Mouse (Mus musculus) embryonic facial prominence, embryonic 13.5 days (tissue): ENCODE measurements around the gene Flad1. TPM values are rescaled to one million over a fixed set of nuclear protein-coding genes. Genes with fewer than 3 reads are reported as not detected.
A peak's percentile ranks its signal among the peaks of the same experiment; 100 is the strongest.

Experiments used
- ATAC-seq: fragments of 200-750 bp; cut with Nextera tagmentation; 2 replicates; pipeline ENCODE4 v1.8.0; 2017; ENCODE audit warnings: low read depth; ENCODE audit not compliant: insufficient number of reproducible peaks, insufficient read depth, low FRiP score, low TSS enrichment
- H3K27ac ChIP-seq: fragments of 300-500 bp; sonication (generic); 2 replicates; pipeline ENCODE4 v1.5.1; 2015; ENCODE audit warnings: moderate library complexity, mild to moderate bottlenecking, inconsistent platforms
- H3K27me3 ChIP-seq: fragments of 300-500 bp; sonication (generic); 2 replicates; pipeline ENCODE4 v1.6.1; 2015; ENCODE audit warnings: mild to moderate bottlenecking, inconsistent platforms
- H3K36me3 ChIP-seq: fragments of 300-500 bp; sonication (generic); 2 replicates; pipeline ENCODE4 v1.6.1; 2015; ENCODE audit warnings: mild to moderate bottlenecking, inconsistent platforms
- H3K4me1 ChIP-seq: fragments of 300-500 bp; sonication (generic); 2 replicates; pipeline ENCODE4 v1.6.1; 2015; ENCODE audit warnings: inconsistent platforms
- H3K4me2 ChIP-seq: fragments of 300-500 bp; sonication (generic); 2 replicates; pipeline ENCODE4 v1.6.1; 2015; ENCODE audit warnings: moderate library complexity, mild to moderate bottlenecking, inconsistent platforms
- H3K4me3 ChIP-seq: fragments of 300-500 bp; sonication (generic); 2 replicates; pipeline ENCODE4 v1.5.1; 2015; ENCODE audit warnings: mild to moderate bottlenecking, inconsistent platforms
- H3K9ac ChIP-seq: fragments of 300-500 bp; sonication (generic); 2 replicates; pipeline ENCODE4 v1.6.1; 2015; ENCODE audit warnings: mild to moderate bottlenecking, inconsistent platforms
- H3K9me3 ChIP-seq: fragments of 300-500 bp; sonication (generic); 2 replicates; pipeline ENCODE4 v1.6.1; 2016; ENCODE audit warnings: inconsistent platforms
- WGBS: fragments of 180-500 bp; shearing (Covaris S2); methylation state at CpG from one replicate; pipeline ENCODE4 v1.1.7; 2015; ENCODE audit warnings: mixed read lengths; 5-methylcytosine and 5-hydroxymethylcytosine counted together
- polyA plus RNA-seq: library from polyadenylated mRNA; unstranded; fragments of >200 nt; fragmentation: Nextera tagmentation; extraction: Ambion mirVana; gene quantifications from 2 replicates; pipeline ENCODE4 v1.2.1, GENCODE M21; 2015

Gene Flad1
- polyA plus RNA-seq, 1 experiment from 2014 or later: 29.4 TPM

GRCm38 (mm10) chr3:89394006-89394893 lies 17.4 kb downstream of the Flad1 start, which contains the start of gene Zbtb7b:
Gene Zbtb7b (minus strand): TSS chr3:89394776.
- Histone ChIP-seq H3K4me2 (peak within 1 kb of the TSS; percentile 94), H3K36me3 (no peaks in the 10 kb centered on the region), H3K9me3 (no peaks in the 10 kb centered on the region), H3K9ac (peak within 1 kb of the TSS; percentile 70), H3K4me3 (peak within 1 kb of the TSS; percentile 56), H3K4me1 (peaks cover 57% of the 10 kb centered on the region), H3K27me3 (peaks cover 29% of the 10 kb centered on the region), H3K27ac (peak within 1 kb of the TSS; percentile 89)
- WGBS: under 1% methylated on average over 40 of the region's 42 CpGs
- peak; percentile 53 for ATAC-seq

DNA sequence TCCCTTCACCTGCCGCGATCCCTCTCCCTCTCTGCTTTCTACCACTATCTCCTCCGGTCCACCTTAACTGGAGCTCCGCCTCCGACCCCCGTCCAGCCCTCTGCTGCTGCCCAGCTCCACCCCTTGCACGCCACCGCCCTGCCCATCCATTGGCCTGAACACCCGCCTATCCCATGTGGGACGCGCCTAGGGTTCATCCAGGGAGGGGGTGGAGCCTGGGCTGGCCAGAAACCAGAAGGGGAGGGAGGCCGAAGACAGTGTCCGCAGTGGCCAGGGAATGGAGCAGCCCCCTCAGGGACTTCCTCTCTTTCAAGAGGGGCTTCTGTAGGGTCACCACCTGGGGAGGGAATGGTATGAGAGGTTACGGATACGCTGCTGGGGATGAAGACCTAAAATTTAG lies 18.1 kb downstream of the Flad1 start:
- Histone ChIP-seq H3K4me2 (peak overlapping the region; percentile 94), H3K27me3 (peaks cover 29% of the 10 kb centered on the region), H3K4me3 (peak overlapping the region; percentile 56), H3K9me3 (no peaks in the 10 kb centered on the region), H3K36me3 (no peaks in the 10 kb centered on the region), H3K27ac (peak overlapping the region; percentile 89), H3K9ac (peak overlapping the region; percentile 69), H3K4me1 (peaks cover 57% of the 10 kb centered on the region)
- ATAC-seq: peak; percentile 91
- under 1% methylated on average over 15 of the region's 15 CpGs for WGBS

- H3K4me1 ChIP-seq: peaks cover 59% of the 10 kb centered on the region
- peak overlapping the region; percentile 94 for H3K4me2 ChIP-seq
- ATAC-seq: no peak
- peak overlapping the region; percentile 68 for H3K9ac ChIP-seq
- H3K4me3 ChIP-seq: peak overlapping the region; percentile 56
- H3K9me3 ChIP-seq: no peaks in the 10 kb centered on the region
- H3K27me3 ChIP-seq: peaks cover 29% of the 10 kb centered on the region
- under 1% methylated on average over 20 of the region's 24 CpGs for WGBS
- no peaks in the 10 kb centered on the region for H3K36me3 ChIP-seq
- H3K27ac ChIP-seq: peak overlapping the region; percentile 62; the same call in 1 of the 2 replicates
Observed at GRCm38 (mm10) chr3:89392871-89393311, 18.8 kb downstream of the Flad1 start.

GRCm38 (mm10) chr3:89391663-89392511 lies 19.8 kb downstream of the Flad1 start:
- peak overlapping the region; percentile 22; the same call in 1 of the 2 replicates for H3K27ac ChIP-seq
- ATAC-seq: no peak
- H3K9me3 ChIP-seq: no peaks in the 10 kb centered on the region
- peak overlapping the region; percentile 68 for H3K9ac ChIP-seq
- H3K36me3 ChIP-seq: no peaks in the 10 kb centered on the region
- peaks cover 29% of the 10 kb centered on the region for H3K27me3 ChIP-seq
- H3K4me3 ChIP-seq: peak overlapping the region; percentile 56
- WGBS: under 1% methylated on average over 54 of the region's 56 CpGs
- H3K4me1 ChIP-seq: peaks cover 68% of the 10 kb centered on the region
- H3K4me2 ChIP-seq: peak overlapping the region; percentile 94

GRCm38 (mm10) chr3:89390699-89391662 lies 20.7 kb downstream of the Flad1 start:
- Histone ChIP-seq H3K9me3 (no peaks in the 10 kb centered on the region), H3K4me1 (peaks cover 68% of the 10 kb centered on the region), H3K27ac (peak overlapping the region; percentile 16; the same call in 1 of the 2 replicates), H3K4me2 (peak overlapping the region; percentile 94), H3K27me3 (peaks cover 29% of the 10 kb centered on the region), H3K4me3 (peak overlapping the region; percentile 56), H3K36me3 (no peaks in the 10 kb centered on the region), H3K9ac (peak overlapping the region; percentile 68)
- 8% methylated on average over 19 of the region's 19 CpGs for WGBS
- ATAC-seq: no peak

- ATAC-seq: no peak
- H3K4me3 ChIP-seq: no peak overlapping the region
- H3K27ac ChIP-seq: peak overlapping the region; percentile 16; the same call in 1 of the 2 replicates
- H3K4me2 ChIP-seq: peak overlapping the region; percentile 94; the same call in 1 of the 2 replicates
- 52% methylated on average over 5 of the region's 5 CpGs for WGBS
- H3K4me1 ChIP-seq: peaks cover 66% of the 10 kb centered on the region
- no peaks in the 10 kb centered on the region for H3K36me3 ChIP-seq
- H3K9me3 ChIP-seq: no peaks in the 10 kb centered on the region
- H3K27me3 ChIP-seq: peaks cover 29% of the 10 kb centered on the region
- no peak overlapping the region for H3K9ac ChIP-seq
Observed at GRCm38 (mm10) chr3:89390111-89390515, 21.6 kb downstream of the Flad1 start.

DNA sequence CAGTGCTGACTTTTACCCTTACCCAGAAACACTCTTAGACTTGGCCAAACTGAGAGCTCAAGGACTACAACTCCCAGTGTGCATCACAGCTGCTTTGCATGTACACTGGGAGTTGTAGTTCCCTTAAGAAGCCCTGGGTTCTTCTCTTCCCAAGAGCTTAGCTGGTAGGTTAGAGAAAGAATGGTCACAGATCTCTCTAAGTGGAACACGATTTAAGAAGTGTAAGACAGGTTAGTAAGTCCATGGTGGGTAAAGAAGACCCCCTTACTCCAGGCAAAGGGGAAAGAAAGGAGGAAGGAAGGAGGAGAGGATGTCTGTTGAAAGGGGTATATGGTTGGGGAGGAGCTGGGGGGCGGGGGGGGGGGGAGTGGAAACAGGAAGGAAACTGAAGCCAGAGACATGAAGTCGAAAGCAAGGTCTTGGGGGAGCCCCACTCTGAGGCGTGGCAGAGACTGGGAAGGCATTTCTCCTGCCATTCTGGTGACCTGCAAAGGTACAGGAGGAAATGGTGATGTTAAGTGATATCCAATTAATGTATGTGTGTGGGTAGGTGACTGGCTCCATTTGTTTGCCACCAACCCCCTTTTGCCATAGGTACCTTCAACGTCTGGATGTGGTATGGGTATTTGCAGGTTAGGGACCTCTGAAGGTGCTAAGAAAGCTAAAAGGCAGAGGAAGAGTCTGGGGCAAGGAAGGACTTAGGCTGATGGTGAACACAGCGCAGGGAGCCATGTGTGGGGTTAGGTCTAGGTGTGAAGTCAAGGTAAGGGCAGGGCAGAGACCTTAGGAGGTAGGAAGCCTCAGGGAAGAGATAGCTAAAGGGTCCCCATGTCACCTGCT lies 22.5 kb downstream of the Flad1 start:
- H3K4me2 ChIP-seq: no peak overlapping the region
- WGBS: 54% methylated on average over 6 of the region's 6 CpGs
- no peaks in the 10 kb centered on the region for H3K36me3 ChIP-seq
- H3K27me3 ChIP-seq: peaks cover 29% of the 10 kb centered on the region
- H3K9me3 ChIP-seq: no peaks in the 10 kb centered on the region
- ATAC-seq: no peak
- no peak overlapping the region for H3K4me3 ChIP-seq
- H3K9ac ChIP-seq: no peak overlapping the region
- H3K27ac ChIP-seq: no peak overlapping the region
- H3K4me1 ChIP-seq: peaks cover 66% of the 10 kb centered on the region

DNA sequence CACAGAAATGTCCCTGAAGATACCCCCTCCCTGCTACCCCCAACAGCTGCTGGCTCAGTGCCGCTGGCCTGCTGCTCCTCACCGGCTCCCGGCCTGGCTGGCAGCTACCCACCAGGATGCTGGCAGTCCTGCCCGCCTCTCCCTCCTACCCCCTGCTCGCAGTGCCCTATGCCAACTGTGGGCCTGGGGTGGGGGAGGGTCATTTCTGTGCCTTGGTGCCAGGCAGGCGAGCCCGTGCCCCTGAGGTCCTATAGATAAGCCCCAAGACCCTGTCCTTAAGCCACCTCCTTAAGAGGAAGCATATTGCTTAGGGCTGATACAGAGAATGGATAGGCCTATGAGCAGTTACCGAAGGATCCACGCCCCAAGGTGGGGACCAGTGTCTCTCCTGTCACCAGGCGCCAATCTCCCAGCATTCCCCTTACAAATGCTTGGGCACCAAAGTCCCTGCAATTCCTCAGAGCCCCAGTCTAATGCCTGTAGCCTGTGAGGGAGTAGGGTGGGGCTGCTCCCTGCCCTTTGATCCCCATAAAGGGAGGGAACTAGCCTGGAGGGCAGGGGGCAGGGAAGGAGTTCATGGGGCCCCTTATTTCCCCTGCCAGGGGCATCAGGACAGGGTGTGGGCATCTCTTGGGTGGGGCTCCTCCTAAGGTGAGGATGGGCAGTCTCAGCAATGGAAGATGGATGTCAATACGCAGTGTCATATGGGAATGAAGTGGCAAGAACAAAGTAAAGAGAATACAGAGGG lies 23.4 kb downstream of the Flad1 start:
- WGBS: 69% methylated on average over 11 of the region's 11 CpGs
- H3K4me3 ChIP-seq: no peak overlapping the region
- no peaks in the 10 kb centered on the region for H3K36me3 ChIP-seq
- H3K27ac ChIP-seq: no peak overlapping the region
- H3K9ac ChIP-seq: no peak overlapping the region
- no peak for ATAC-seq
- H3K4me1 ChIP-seq: peaks cover 64% of the 10 kb centered on the region
- H3K4me2 ChIP-seq: 0 out of 2 replicates have a peak overlapping the region, but pooled peaks have one; percentile 2
- no peaks in the 10 kb centered on the region for H3K9me3 ChIP-seq
- peaks cover 29% of the 10 kb centered on the region for H3K27me3 ChIP-seq

GRCm38 (mm10) chr3:89387632-89388031 lies 24.0 kb downstream of the Flad1 start:
- 0 out of 2 replicates have a peak overlapping the region, but pooled peaks have one; percentile 2 for H3K4me2 ChIP-seq
- WGBS: 70% methylated on average over 11 of the region's 11 CpGs
- no peaks in the 10 kb centered on the region for H3K36me3 ChIP-seq

More at GRCm38 (mm10) chr3:89387632-89388031, 24.0 kb downstream of the Flad1 start:
- H3K4me1 ChIP-seq: peaks cover 60% of the 10 kb centered on the region
- no peak overlapping the region; the same call in 1 of the 2 replicates for H3K4me3 ChIP-seq
- no peak overlapping the region for H3K9ac ChIP-seq
- H3K27ac ChIP-seq: peak overlapping the region; percentile 11; the same call in 1 of the 2 replicates
- peaks cover 24% of the 10 kb centered on the region for H3K27me3 ChIP-seq
- no peaks in the 10 kb centered on the region for H3K9me3 ChIP-seq
- no peak for ATAC-seq
